Mouse (Mus musculus) kidney, adult 9 months (tissue): ENCODE measurements at regions not wholly inside any gene's neighbourhood (a gene's known extent, or its start where the extent isn't known, plus 50 kb on each side); places are given as distances from the start of the nearest gene placed in this dataset.

Experiments used
- DNase-seq: peaks from one replicate; pipeline ENCODE4 v3.0.0; 2022

GRCm38 (mm10) chr3:133599731-133600130 lies 54.8 kb upstream of the Tet2 start:
- no peak for DNase-seq

DNA sequence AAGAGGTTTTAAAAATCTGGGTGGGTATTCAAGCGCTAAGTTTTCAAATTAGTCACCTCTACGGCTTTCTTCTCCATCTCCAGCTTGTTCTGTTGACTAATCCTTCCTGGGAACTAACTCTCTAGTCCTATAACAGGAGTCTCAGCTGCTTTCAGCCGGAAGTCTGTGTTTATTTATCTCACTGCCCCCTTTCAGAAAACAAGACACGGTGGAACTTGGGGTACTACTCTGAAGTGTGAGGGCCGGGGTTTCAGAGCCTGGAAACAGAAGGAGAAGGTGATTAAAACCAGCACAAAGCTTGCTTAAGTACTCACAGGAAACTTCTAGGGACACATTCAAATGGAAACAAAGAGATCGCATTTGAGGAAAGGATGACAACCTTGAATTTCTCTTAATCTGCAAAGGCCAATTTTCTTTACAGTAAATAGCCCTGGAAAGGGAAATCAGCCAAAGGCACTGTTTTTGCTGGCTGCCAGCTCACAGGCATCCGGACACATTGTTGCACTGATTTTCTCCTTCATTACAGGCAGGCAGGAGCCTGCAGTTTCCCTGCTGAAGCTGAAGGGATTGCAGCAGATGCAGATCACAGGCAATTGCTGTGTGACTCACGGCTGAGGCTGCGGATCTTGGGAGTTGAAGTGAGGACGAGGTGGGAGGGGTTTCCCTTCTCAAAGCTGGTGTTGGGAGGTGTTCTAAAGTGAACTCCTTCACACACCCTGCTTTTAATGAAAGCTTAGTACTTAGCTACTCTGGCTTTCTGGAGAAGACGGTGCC lies 55.7 kb upstream of the Tet2 start:
- peak; percentile 13 for DNase-seq

- DNase-seq: no peak
These were observed 60.5 kb upstream of the Tet2 start for GRCm38 (mm10) chr3:133605460-133605859.

GRCm38 (mm10) chr3:133608845-133609261 lies 63.9 kb upstream of the Tet2 start:
- no peak for DNase-seq

DNA sequence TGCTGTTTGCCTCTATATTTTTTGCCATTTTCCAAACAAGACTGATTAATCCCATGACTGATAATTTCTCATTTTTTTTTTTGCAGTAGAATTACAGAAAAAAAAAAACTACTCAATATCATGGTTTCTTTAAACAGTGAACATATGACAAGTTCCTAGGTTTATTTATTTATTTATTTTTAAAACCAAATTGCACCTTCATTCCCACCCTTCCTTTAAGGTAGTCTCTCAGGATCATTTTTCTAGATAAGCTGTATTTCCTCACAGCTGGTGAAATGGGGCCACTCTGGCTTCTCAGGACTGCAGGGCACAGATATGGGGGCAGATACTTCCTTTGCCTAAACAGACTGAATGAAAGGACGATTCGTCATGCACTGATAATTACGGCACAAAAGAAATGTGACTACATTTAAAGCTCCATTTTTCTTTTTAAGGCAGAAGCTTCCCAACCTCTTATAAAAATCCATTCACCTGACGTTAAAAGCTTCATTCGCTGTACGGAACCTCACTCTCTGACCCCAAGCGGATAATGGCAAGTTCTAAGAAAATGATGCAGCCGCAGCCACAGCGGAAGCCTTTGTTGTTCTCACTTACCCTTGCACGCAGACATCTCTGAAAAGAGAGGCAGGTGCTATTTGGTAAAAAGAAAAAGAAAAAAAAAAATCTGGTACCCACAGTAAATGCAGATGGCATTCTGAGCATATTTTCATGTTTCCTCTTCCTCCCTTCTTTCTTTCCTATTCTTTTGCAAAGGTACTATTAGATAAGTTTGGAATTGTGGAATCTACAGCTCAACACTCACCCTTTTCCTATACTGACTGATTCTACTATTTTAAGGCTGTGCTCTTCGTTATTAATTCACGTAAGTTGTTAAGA lies 69.1 kb upstream of the Tet2 start:
- no peak for DNase-seq

DNA sequence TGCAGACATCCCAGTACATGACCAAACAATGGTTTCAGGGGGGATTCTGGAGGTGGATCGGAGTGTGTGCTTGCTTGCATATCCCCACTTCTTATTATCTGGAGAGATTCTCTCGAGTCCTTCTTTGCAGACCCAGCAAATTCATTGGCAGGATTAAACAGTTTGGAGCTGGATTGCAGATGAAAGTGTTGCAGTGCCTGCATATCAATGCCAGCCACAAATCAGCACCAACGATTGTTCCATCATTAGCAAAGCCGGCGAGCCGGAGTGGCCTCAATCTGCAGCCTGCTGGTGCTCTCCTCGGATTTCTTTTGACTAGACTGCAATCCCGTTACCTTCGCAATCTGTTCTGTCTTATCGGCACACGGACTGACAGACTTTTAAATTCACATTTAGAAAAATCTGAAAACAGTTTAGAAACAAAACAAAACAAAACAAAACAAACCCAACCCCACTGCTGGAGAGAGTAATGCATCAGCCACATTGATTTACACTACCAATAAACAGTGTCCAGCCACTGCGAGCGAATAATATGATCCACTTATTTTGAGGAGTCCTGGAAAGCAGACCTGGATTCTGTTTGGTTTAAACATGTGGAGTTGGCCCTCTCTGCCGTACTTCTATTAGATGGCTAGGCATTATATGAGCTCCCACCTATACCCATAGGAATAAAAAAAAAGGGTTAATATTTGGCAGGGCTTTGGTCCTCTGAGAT lies 69.9 kb upstream of the Tet2 start:
- no peak for DNase-seq

DNA sequence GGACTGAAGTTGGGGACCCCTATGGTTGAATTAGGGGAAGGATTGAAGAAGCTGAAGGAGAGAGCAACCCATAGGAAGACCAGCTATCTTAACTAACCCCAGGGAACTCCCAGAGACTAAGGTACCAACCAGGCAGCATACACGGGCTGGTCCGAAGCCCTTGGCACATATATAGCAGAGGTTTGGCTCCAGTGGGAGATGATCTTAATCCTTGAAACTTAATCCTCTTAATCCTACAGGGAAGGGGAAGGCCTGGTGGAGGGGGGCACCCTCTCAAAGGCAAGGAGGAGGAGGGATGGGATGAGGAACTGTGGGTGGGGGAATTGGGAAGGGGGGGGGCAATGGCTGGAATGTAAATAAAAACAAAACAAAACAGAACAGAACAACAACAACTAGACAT lies 72.1 kb upstream of the Tet2 start:
- DNase-seq: no peak

- DNase-seq: no peak
These were observed 73.6 kb upstream of the Tet2 start for GRCm38 (mm10) chr3:133618491-133618890.

DNA sequence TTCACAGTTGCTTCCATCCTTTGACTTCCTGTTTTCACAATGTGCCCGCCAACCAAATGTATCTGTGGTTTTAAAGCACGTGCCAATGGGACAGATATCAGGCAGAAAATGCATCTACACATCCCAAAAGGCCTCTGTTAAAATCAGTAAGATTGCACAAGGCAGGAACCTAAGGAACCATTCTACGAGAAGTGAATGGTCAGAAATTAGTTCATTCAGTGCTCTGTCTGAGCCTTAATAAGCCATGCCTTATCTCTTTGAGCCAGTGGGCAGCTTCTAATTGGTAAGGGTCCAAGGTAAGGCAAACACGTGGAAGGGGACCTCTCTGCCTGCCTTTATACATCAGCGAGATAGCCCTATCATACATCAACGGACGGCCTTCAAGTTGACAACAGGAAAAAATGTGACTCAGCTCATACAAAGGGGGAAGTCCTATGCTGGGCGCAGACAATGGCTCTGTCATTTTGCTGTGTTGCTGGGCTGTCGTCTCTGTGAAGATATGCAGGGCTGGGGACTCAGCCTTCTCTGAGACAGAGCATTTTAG lies 78.3 kb upstream of the Tet2 start:
- DNase-seq: no peak

- no peak for DNase-seq
These were observed 79.3 kb upstream of the Tet2 start for GRCm38 (mm10) chr3:133624079-133624875.

- no peak for DNase-seq
These were observed 80.1 kb upstream of the Tet2 start for GRCm38 (mm10) chr3:133625046-133625445.

DNA sequence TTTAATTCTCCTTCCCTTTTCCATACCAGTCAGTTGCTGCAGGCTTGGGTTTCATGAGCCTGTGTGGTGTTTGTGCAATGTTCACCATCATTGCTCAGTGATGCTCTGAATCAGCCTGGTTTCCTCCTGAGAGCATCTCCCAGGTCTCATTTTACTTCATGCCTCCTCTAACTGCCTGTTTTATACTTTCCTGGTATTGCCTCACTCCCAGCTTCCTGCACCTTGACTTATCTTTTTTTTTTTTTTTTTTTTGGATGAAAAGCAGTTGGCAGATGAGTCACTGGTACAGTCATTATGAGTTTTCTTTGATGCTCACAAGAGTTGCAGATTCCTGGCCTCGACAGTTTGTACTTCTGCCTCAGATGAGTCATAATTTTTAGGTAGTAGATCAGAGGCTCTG lies 81.5 kb upstream of the Tet2 start:
- no peak for DNase-seq

GRCm38 (mm10) chr3:133627116-133627844 lies 82.3 kb upstream of the Tet2 start:
- DNase-seq: no peak

- no peak for DNase-seq
These were observed 89.4 kb upstream of the Tet2 start for GRCm38 (mm10) chr3:133634306-133634705.

- no peak for DNase-seq
These were observed 100.7 kb upstream of the Tet2 start for GRCm38 (mm10) chr3:133645604-133646003.

- DNase-seq: no peak
These were observed 101.6 kb upstream of the Tet2 start for GRCm38 (mm10) chr3:133646449-133647059.

GRCm38 (mm10) chr3:133650025-133650424 lies 105.1 kb upstream of the Tet2 start:
- DNase-seq: no peak

DNA sequence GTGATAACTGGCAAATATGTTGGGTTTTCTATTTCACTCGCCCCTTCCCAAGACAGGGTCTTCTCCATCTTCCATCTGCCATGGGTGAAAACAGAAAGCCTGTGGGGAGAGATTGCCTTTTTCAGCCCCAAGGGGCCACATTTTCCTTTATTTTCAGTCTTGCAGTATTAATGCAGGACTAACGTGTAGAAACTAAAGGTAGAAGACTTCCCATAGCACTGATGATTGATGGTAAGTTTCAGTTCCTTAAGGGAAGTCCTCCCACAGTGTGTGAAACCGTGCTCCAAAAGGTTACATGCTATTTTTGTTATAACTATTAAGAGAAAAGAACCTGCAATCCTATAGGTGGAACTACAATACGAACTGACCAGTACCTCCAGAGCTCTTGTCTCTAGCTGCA lies 107.1 kb upstream of the Tet2 start:
- no peak for DNase-seq

- DNase-seq: no peak
These were observed 114.8 kb upstream of the Tet2 start for GRCm38 (mm10) chr3:133659759-133660158.

GRCm38 (mm10) chr3:133661303-133661702 lies 116.4 kb upstream of the Tet2 start:
- DNase-seq: no peak

DNA sequence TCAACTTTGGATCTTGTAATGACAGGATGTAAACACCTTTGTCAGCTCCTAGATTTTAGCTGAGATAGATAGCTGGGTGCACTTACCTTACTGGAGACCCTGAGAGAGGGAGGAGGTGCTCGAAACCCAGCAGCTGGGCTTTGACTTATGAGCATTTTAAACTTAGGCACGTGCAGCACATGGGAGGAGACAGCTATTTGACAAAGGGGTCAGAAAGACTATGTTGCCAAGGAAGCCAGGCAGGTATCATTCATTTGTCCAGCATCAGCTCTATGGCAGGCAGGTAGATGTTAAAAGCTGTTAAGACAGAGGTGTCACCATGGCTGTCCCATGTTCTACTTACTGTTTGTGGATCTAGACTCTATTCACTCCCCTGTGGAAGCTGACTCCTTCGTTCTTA lies 120.0 kb upstream of the Tet2 start:
- DNase-seq: no peak
